Mouse (Mus musculus): ENCODE results near the gene Dnajc22. TPM values are rescaled to one million over a fixed set of nuclear protein-coding genes. Genes with fewer than 3 reads are reported as not detected.
"Not testable (repeated sequence)": the region's sequence is repeated elsewhere in the genome, so short reads cannot be mapped to it uniquely, and the experiment has no call there.

The Dnajc22 gene
- polyA plus RNA-seq, 1 experiment from 2014 or later, result 1.6 TPM

- Histone ChIP-seq H3K9ac (ENCODE audit: low read length) (no peak overlapping the region), H3K36me3 (ENCODE audit: control insufficient read depth, insufficient read depth, low read length) (peaks cover 1% of the 10 kb centered on the region), H3K27me3 (ENCODE audit: control insufficient read depth, insufficient read depth, low read depth, low read length) (no peaks in the 10 kb centered on the region), H3K4me2 (ENCODE audit: low read depth, low read length) (no peak overlapping the region), H3K4me1 (replicated peaks; ENCODE audit: control insufficient read depth, insufficient read depth, low read length) (peaks cover 16% of the 10 kb centered on the region), H3K4me3 (ENCODE audit: low read length) (no peak overlapping the region), H3K9me3 (ENCODE audit: control insufficient read depth, low read length) (no peaks in the 10 kb centered on the region), H3K27ac (ENCODE audit: low read length) (no peak overlapping the region)
- WGBS, result 84% methylated on average over 1 of the region's 1 CpGs
- no peak for ATAC-seq (ENCODE audit: low read depth)
Measured at GRCm38 (mm10) chr15:99071988-99072387, 21.0 kb upstream of the Dnajc22 start.

- ATAC-seq (ENCODE audit: low read depth), result peak; percentile 41
- Histone ChIP-seq H3K4me1 (replicated peaks; ENCODE audit: control insufficient read depth, insufficient read depth, low read length) (peaks cover 21% of the 10 kb centered on the region), H3K27ac (ENCODE audit: low read length) (peak within 1 kb of the TSS; percentile 93), H3K9me3 (ENCODE audit: control insufficient read depth, low read length) (no peaks in the 10 kb centered on the region), H3K36me3 (ENCODE audit: control insufficient read depth, insufficient read depth, low read length) (peaks cover 11% of the 10 kb centered on the region), H3K4me2 (ENCODE audit: low read depth, low read length) (peak within 1 kb of the TSS; percentile 91), H3K27me3 (ENCODE audit: control insufficient read depth, insufficient read depth, low read depth, low read length) (no peaks in the 10 kb centered on the region), H3K4me3 (ENCODE audit: low read length) (peak within 1 kb of the TSS; percentile 80), H3K9ac (ENCODE audit: low read length) (peak within 1 kb of the TSS; percentile 84)
- WGBS, result 12% methylated on average over 9 of the region's 9 CpGs
Measured at GRCm38 (mm10) chr15:99074019-99074599, 18.9 kb upstream of the Dnajc22 start, which contains the start of gene Troap. TSS of gene Troap (plus strand) at chr15:99074575.

- peaks cover 21% of the 10 kb centered on the region for H3K4me1 ChIP-seq (replicated peaks; ENCODE audit: control insufficient read depth, insufficient read depth, low read length)
- H3K9me3 ChIP-seq (ENCODE audit: control insufficient read depth, low read length), result no peaks in the 10 kb centered on the region
- H3K27me3 ChIP-seq (ENCODE audit: control insufficient read depth, insufficient read depth, low read depth, low read length), result no peaks in the 10 kb centered on the region
- under 1% methylated on average over 44 of the region's 44 CpGs for WGBS
- H3K36me3 ChIP-seq (ENCODE audit: control insufficient read depth, insufficient read depth, low read length), result peaks cover 11% of the 10 kb centered on the region
- peak overlapping the region; percentile 80 for H3K4me3 ChIP-seq (ENCODE audit: low read length)
- peak; percentile 99 for ATAC-seq (ENCODE audit: low read depth)
- H3K4me2 ChIP-seq (ENCODE audit: low read depth, low read length), result peak overlapping the region; percentile 91
- peak overlapping the region; percentile 93 for H3K27ac ChIP-seq (ENCODE audit: low read length)
- peak overlapping the region; percentile 84 for H3K9ac ChIP-seq (ENCODE audit: low read length)
Measured at GRCm38 (mm10) chr15:99074600-99075333, 18.2 kb upstream of the Dnajc22 start.

GRCm38 (mm10) chr15:99076011-99076410, 17.0 kb upstream of the Dnajc22 start:
- H3K27me3 ChIP-seq (ENCODE audit: control insufficient read depth, insufficient read depth, low read depth, low read length); H3K9ac ChIP-seq (ENCODE audit: low read length); ATAC-seq (ENCODE audit: low read depth); H3K9me3 ChIP-seq (ENCODE audit: control insufficient read depth, low read length); H3K27ac ChIP-seq (ENCODE audit: low read length): not testable (repeated sequence)
- H3K4me3 ChIP-seq (ENCODE audit: low read length), result peak overlapping the region; percentile 80
- peak overlapping the region; percentile 91 for H3K4me2 ChIP-seq (ENCODE audit: low read depth, low read length)
- peaks cover 21% of the 10 kb centered on the region for H3K4me1 ChIP-seq (replicated peaks; ENCODE audit: control insufficient read depth, insufficient read depth, low read length)
- H3K36me3 ChIP-seq (ENCODE audit: control insufficient read depth, insufficient read depth, low read length), result peaks cover 14% of the 10 kb centered on the region
- WGBS, result 94% methylated on average over 3 of the region's 3 CpGs

GRCm38 (mm10) chr15:99078181-99078910, 14.6 kb upstream of the Dnajc22 start:
- no peaks in the 10 kb centered on the region; the same call in 1 of the 2 replicates for H3K27me3 ChIP-seq (ENCODE audit: control insufficient read depth, insufficient read depth, low read depth, low read length)
- H3K4me2 ChIP-seq (ENCODE audit: low read depth, low read length), result no peak overlapping the region
- H3K4me1 ChIP-seq (replicated peaks; ENCODE audit: control insufficient read depth, insufficient read depth, low read length), result peaks cover 21% of the 10 kb centered on the region
- WGBS, result 65% methylated on average over 15 of the region's 15 CpGs
- H3K4me3 ChIP-seq (ENCODE audit: low read length), result no peak overlapping the region
- H3K9ac ChIP-seq (ENCODE audit: low read length), result no peak overlapping the region
- no peak for ATAC-seq (ENCODE audit: low read depth)
- H3K9me3 ChIP-seq (ENCODE audit: control insufficient read depth, low read length), result no peaks in the 10 kb centered on the region
- H3K27ac ChIP-seq (ENCODE audit: low read length), result no peak overlapping the region
- peaks cover 33% of the 10 kb centered on the region for H3K36me3 ChIP-seq (ENCODE audit: control insufficient read depth, insufficient read depth, low read length)

- no peak for ATAC-seq (ENCODE audit: low read depth)
- Histone ChIP-seq H3K27ac (ENCODE audit: low read length) (no peak overlapping the region), H3K4me3 (ENCODE audit: low read length) (no peak overlapping the region), H3K9me3 (ENCODE audit: control insufficient read depth, low read length) (no peaks in the 10 kb centered on the region), H3K36me3 (ENCODE audit: control insufficient read depth, insufficient read depth, low read length) (peaks cover 33% of the 10 kb centered on the region), H3K4me2 (ENCODE audit: low read depth, low read length) (no peak overlapping the region), H3K9ac (ENCODE audit: low read length) (no peak overlapping the region), H3K4me1 (replicated peaks; ENCODE audit: control insufficient read depth, insufficient read depth, low read length) (peaks cover 26% of the 10 kb centered on the region), H3K27me3 (ENCODE audit: control insufficient read depth, insufficient read depth, low read depth, low read length) (peaks cover 7% of the 10 kb centered on the region)
- 69% methylated on average over 3 of the region's 3 CpGs for WGBS
Measured at GRCm38 (mm10) chr15:99079804-99080203, 13.2 kb upstream of the Dnajc22 start.

- ATAC-seq (ENCODE audit: low read depth), result no peak
- H3K9me3 ChIP-seq (ENCODE audit: control insufficient read depth, low read length), result no peaks in the 10 kb centered on the region
- H3K36me3 ChIP-seq (ENCODE audit: control insufficient read depth, insufficient read depth, low read length), result peaks cover 29% of the 10 kb centered on the region
- no peak overlapping the region for H3K4me3 ChIP-seq (ENCODE audit: low read length)
- no peak overlapping the region for H3K9ac ChIP-seq (ENCODE audit: low read length)
- H3K4me2 ChIP-seq (ENCODE audit: low read depth, low read length), result no peak overlapping the region
- H3K27ac ChIP-seq (ENCODE audit: low read length), result no peak overlapping the region
- 95% methylated on average over 12 of the region's 12 CpGs for WGBS
- H3K27me3 ChIP-seq (ENCODE audit: control insufficient read depth, insufficient read depth, low read depth, low read length), result peaks cover 27% of the 10 kb centered on the region
- H3K4me1 ChIP-seq (replicated peaks; ENCODE audit: control insufficient read depth, insufficient read depth, low read length), result peaks cover 15% of the 10 kb centered on the region
Measured at GRCm38 (mm10) chr15:99082322-99082721, 10.6 kb upstream of the Dnajc22 start.

- H3K4me1 ChIP-seq (replicated peaks; ENCODE audit: control insufficient read depth, insufficient read depth, low read length), result peaks cover 13% of the 10 kb centered on the region
- H3K27me3 ChIP-seq (ENCODE audit: control insufficient read depth, insufficient read depth, low read depth, low read length), result peaks cover 32% of the 10 kb centered on the region
- no peaks in the 10 kb centered on the region for H3K9me3 ChIP-seq (ENCODE audit: control insufficient read depth, low read length)
- no peak overlapping the region for H3K27ac ChIP-seq (ENCODE audit: low read length)
- no peak overlapping the region for H3K4me3 ChIP-seq (ENCODE audit: low read length)
- no peak overlapping the region for H3K4me2 ChIP-seq (ENCODE audit: low read depth, low read length)
- no peak overlapping the region for H3K9ac ChIP-seq (ENCODE audit: low read length)
- WGBS, result 84% methylated on average over 16 of the region's 16 CpGs
- no peak for ATAC-seq (ENCODE audit: low read depth)
- peaks cover 29% of the 10 kb centered on the region for H3K36me3 ChIP-seq (ENCODE audit: control insufficient read depth, insufficient read depth, low read length)
Measured at GRCm38 (mm10) chr15:99082840-99083239, 10.1 kb upstream of the Dnajc22 start.

- no peaks in the 10 kb centered on the region for H3K9me3 ChIP-seq (ENCODE audit: control insufficient read depth, low read length)
- peaks cover 26% of the 10 kb centered on the region for H3K36me3 ChIP-seq (ENCODE audit: control insufficient read depth, insufficient read depth, low read length)
- ATAC-seq (ENCODE audit: low read depth), result 0 out of 2 replicates have a peak, but pooled peaks have one; percentile 34
- H3K27me3 ChIP-seq (ENCODE audit: control insufficient read depth, insufficient read depth, low read depth, low read length), result peaks cover 36% of the 10 kb centered on the region
- no peak overlapping the region for H3K4me2 ChIP-seq (ENCODE audit: low read depth, low read length)
- WGBS, result 63% methylated on average over 9 of the region's 9 CpGs
- no peak overlapping the region for H3K27ac ChIP-seq (ENCODE audit: low read length)
- peaks cover 12% of the 10 kb centered on the region for H3K4me1 ChIP-seq (replicated peaks; ENCODE audit: control insufficient read depth, insufficient read depth, low read length)
- H3K4me3 ChIP-seq (ENCODE audit: low read length), result no peak overlapping the region
- H3K9ac ChIP-seq (ENCODE audit: low read length), result no peak overlapping the region
Measured at GRCm38 (mm10) chr15:99083258-99083657, 9.7 kb upstream of the Dnajc22 start.

All from lung, embryonic 16.5 days (tissue).